Comparison of ENCODE assay signal across 9 mouse cellular contexts in the genomic region with DNA sequence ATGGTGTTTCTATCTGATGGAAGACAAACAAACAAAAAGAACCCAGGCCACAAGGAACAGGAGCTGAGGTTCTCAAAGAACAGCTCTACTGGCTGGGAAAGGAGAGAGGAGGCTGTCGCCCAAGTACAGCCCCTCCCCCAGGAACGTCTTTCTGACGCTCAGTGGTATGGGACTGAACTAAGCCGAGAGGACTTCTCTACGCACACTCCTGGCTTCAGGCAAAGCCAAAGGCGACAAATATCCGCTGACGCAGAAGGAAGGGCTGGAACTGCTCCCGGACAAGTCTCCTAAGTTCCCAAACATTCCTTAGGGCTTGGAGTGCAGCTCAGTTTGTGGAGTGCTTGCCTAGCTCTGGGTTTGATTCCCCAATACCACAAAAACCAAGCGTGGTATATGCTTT. TPM values are rescaled to one million over a fixed set of nuclear protein-coding genes. Genes with fewer than 3 reads are reported as not detected.
DNase-seq lines count a peak whose midpoint lies in the region; ATAC-seq and TF ChIP-seq lines count a peak whose summit lies in the region.
"Had no signal": no experiment of that assay in that cellular context is flagged by ENCODE, and none has a peak within 500 bp of the region (broad histone marks: within the 10 kb centered on the region; RNA-seq: fewer than 3 reads in every experiment).

No protein-coding gene starts in this region.

- H3K4me1 ChIP-seq in liver, postnatal 0 days (ENCODE audit: insufficient read depth), result peaks cover 13% of the 10 kb centered on the region
- no peaks in the 10 kb centered on the region; the same call in 1 of the 2 replicates for H3K4me1 ChIP-seq in thymus, adult 2 months (replicated peaks; ENCODE audit: control insufficient read depth, insufficient read depth, low read length)

- H3K4me3 ChIP-seq in liver, postnatal 0 days (ENCODE audit: low read depth, low read length), result no peak overlapping the region
- H3K4me3 ChIP-seq in thymus, adult 2 months (ENCODE audit: control insufficient read depth, insufficient read depth, low read length), result no peak overlapping the region

- TF ChIP-seq CTCF in liver, postnatal 0 days (IDR thresholded peaks at IDR 0.05; ENCODE audit: low read depth), result no peak
- no peak for TF ChIP-seq CTCF in thymus, adult 2 months (IDR thresholded peaks at IDR 0.05; ENCODE audit: borderline replicate concordance, control insufficient read depth, extremely low read depth, insufficient read depth, low read length, poor library complexity)

- peaks cover 15% of the 10 kb centered on the region for H3K36me3 ChIP-seq in liver, postnatal 0 days (replicated peaks; ENCODE audit: insufficient read depth, low read length)
- peaks cover 26% of the 10 kb centered on the region for H3K36me3 ChIP-seq in thymus, adult 2 months (ENCODE audit: control insufficient read depth, insufficient read depth, low read length)
- H3K36me3 ChIP-seq: G1E had no signal

- TF ChIP-seq POLR2A in thymus, adult 2 months (IDR thresholded peaks at IDR 0.05; ENCODE audit: control insufficient read depth, extremely low read depth, insufficient read depth, low read length, poor library complexity), result no peak

- no peaks in the 10 kb centered on the region for H3K27me3 ChIP-seq in liver, postnatal 0 days (ENCODE audit: insufficient read depth, low read length)
- no peaks in the 10 kb centered on the region for H3K27me3 ChIP-seq in thymus, adult 2 months (ENCODE audit: control insufficient read depth, insufficient read depth, low read length)

- intact Hi-C loops in gastrocnemius, postnatal 36 days (cut with DNase I), result no loop called here

- H3K9me3 ChIP-seq in liver, postnatal 0 days (ENCODE audit: low read length), result no peaks in the 10 kb centered on the region
- H3K9me3 ChIP-seq: G1E had no signal

- peak; percentile 12 for DNase-seq in left cerebral cortex, adult 18-20 months (ENCODE audit: low spot score in 2 of 2)
- no peak for DNase-seq in left cerebral cortex, adult 9 months (ENCODE audit: low spot score in 2 of 2)
- DNase-seq in cerebellum, postnatal 10 days, result peak; percentile 65 to 76
- peak; percentile 68 to 82 for DNase-seq in gastrocnemius, postnatal 36 days
- peak; percentile 82 for DNase-seq in kidney, adult 18-20 months
- peak; percentile 36 for DNase-seq in liver, postnatal 0 days
- DNase-seq in skeletal muscle tissue, adult 2 months (ENCODE audit: low read depth, low spot score), result peak; percentile 92
- DNase-seq in thymus, adult 2 months, result no peak

- peak overlapping the region; percentile 69 for H3K27ac ChIP-seq in liver, postnatal 0 days (ENCODE audit: low read depth)
- H3K27ac ChIP-seq in thymus, adult 2 months (ENCODE audit: control insufficient read depth, insufficient read depth, low read length), result no peak overlapping the region

- 21% methylated on average over 10 of the region's 10 CpGs for WGBS in liver, postnatal 0 days (ENCODE audit: insufficient replicate concordance)
- 49% methylated on average over 10 of the region's 10 CpGs for WGBS in thymus, adult 2 months

- H3K4me2 ChIP-seq in liver, postnatal 0 days (ENCODE audit: low read depth, low read length), result no peak overlapping the region

- TF ChIP-seq EP300 in liver, postnatal 0 days (IDR thresholded peaks at IDR 0.05; ENCODE audit: low read depth), result 0 out of 2 replicates have a peak, but pooled peaks have one; percentile 30

- ATAC-seq in liver, postnatal 0 days, result peak; percentile 58

- 0 out of 2 replicates have a peak overlapping the region, but pooled peaks have one; percentile 21 for H3K9ac ChIP-seq in liver, postnatal 0 days (replicated peaks)

RNA-seq across cellular contexts. Expression of a gene that starts 37.7 kb away (rescaled TPM):
- 10 to 100 TPM; 32.3 to 34.8 TPM for total RNA-seq in left cerebral cortex, adult 18-20 months (2021)
- total RNA-seq in gastrocnemius, postnatal 36 days (2021), result 10 to 100 TPM; 30.4 to 45.8 TPM
- polyA plus RNA-seq in liver, postnatal 0 days (2015; fragmentation: Nextera tagmentation; extraction: Ambion mirVana), result 49.8 and 52.8 TPM in 2 replicates
- 224 and 227 TPM in 2 replicates for polyA plus RNA-seq in thymus, adult 2 months (2012; rRNA removed)

Comparison
In these comparisons a context has a peak if more than half of its experiments do, and no peak if none do; other contexts are left out.
1. DNase-seq: peak in left cerebral cortex, adult 18-20 months (2 of 2), cerebellum, postnatal 10 days (2 of 2), gastrocnemius, postnatal 36 days (2 of 2), kidney, adult 18-20 months (single experiment), liver, postnatal 0 days (single experiment) and skeletal muscle tissue, adult 2 months (single experiment); none in left cerebral cortex, adult 9 months (0 of 2) and thymus, adult 2 months (single experiment).